Mouse (Mus musculus): Measurements from ENCODE around the gene Dynlt1c.
"Not testable (repeated sequence)": the region's sequence is repeated elsewhere in the genome, so short reads cannot be mapped to it uniquely, and the experiment has no call there.

DNA sequence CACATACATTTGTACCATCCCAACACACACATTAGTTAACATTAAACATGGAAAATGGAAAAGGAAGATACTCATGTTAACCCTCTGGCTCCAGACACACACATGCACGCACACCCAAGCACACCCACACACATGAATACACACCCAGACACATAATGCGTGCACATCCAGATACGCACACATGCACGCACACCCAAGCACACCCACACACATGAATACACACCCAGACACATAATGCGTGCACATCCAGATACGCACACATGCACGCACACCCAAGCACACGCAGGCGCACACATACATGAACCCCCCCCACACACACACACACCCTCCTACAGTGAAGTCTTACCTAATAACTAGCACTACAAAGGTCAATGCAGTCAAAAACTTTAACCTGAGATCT, 15.3 kb downstream of the Dynlt1c start:
- not testable (repeated sequence) for TF ChIP-seq CTCF (IDR thresholded peaks at IDR 0.05; ENCODE audit: borderline replicate concordance, control insufficient read depth, extremely low read depth, insufficient read depth, low read length, poor library complexity); POLR2A (IDR thresholded peaks at IDR 0.05; ENCODE audit: control insufficient read depth, extremely low read depth, insufficient read depth, low read length, poor library complexity)

Measured in thymus, adult 2 months (tissue).